Mouse (Mus musculus) forebrain, embryonic 13.5 days (tissue): ENCODE measurements around the gene Utp4. TPM values are rescaled to one million over a fixed set of nuclear protein-coding genes. Genes with fewer than 3 reads are reported as not detected.
A peak's percentile ranks its signal among the peaks of the same experiment; 100 is the strongest.
"Not testable (repeated sequence)": the region's sequence is repeated elsewhere in the genome, so short reads cannot be mapped to it uniquely, and the experiment has no call there.

Source experiments
- ATAC-seq: fragments of 200-750 bp; cut with Nextera tagmentation; 2 replicates; pipeline ENCODE4 v1.8.0; 2017
- H3K27ac ChIP-seq: fragments of 300-500 bp; sonication (generic); 2 replicates; pipeline ENCODE4 v1.5.1; 2015; ENCODE audit warnings: inconsistent platforms, mild to moderate bottlenecking, moderate library complexity
- H3K27me3 ChIP-seq: fragments of 300-500 bp; sonication (generic); 2 replicates; pipeline ENCODE4 v1.6.1; 2015; ENCODE audit warnings: mild to moderate bottlenecking, inconsistent platforms
- H3K36me3 ChIP-seq: fragments of 300-500 bp; sonication (generic); 2 replicates; pipeline ENCODE4 v1.6.1; 2015; ENCODE audit warnings: mild to moderate bottlenecking, inconsistent platforms; ENCODE audit not compliant: poor library complexity, severe bottlenecking
- H3K4me1 ChIP-seq: fragments of 300-500 bp; sonication (generic); 2 replicates; pipeline ENCODE4 v1.6.1; 2015; ENCODE audit warnings: inconsistent platforms
- H3K4me2 ChIP-seq: fragments of 300-500 bp; sonication (generic); 2 replicates; pipeline ENCODE4 v1.6.1; 2015; ENCODE audit warnings: inconsistent platforms, mild to moderate bottlenecking, moderate library complexity
- H3K4me3 ChIP-seq: fragments of 300-500 bp; sonication (generic); 2 replicates; pipeline ENCODE4 v1.5.1; 2015; ENCODE audit warnings: mild to moderate bottlenecking, inconsistent platforms
- H3K9ac ChIP-seq: fragments of 300-500 bp; sonication (generic); 2 replicates; pipeline ENCODE4 v1.6.1; 2015; ENCODE audit warnings: mild to moderate bottlenecking, inconsistent platforms
- H3K9me3 ChIP-seq: fragments of 300-500 bp; sonication (generic); replicated peaks from 2 replicates; pipeline ENCODE4 v1.6.1; 2016; ENCODE audit warnings: inconsistent platforms
- WGBS: fragments of 180-500 bp; shearing (Covaris S2); methylation state at CpG from one replicate; pipeline ENCODE4 v1.1.7; 2015; 5-methylcytosine and 5-hydroxymethylcytosine counted together
- polyA plus RNA-seq: library from polyadenylated mRNA; unstranded; fragments of >200 nt; fragmentation: Nextera tagmentation; extraction: Ambion mirVana; gene quantifications from 2 replicates; pipeline ENCODE4 v1.2.1, GENCODE M21; 2015

The Utp4 gene
- polyA plus RNA-seq, 1 experiment from 2014 or later = 49.4 TPM

DNA sequence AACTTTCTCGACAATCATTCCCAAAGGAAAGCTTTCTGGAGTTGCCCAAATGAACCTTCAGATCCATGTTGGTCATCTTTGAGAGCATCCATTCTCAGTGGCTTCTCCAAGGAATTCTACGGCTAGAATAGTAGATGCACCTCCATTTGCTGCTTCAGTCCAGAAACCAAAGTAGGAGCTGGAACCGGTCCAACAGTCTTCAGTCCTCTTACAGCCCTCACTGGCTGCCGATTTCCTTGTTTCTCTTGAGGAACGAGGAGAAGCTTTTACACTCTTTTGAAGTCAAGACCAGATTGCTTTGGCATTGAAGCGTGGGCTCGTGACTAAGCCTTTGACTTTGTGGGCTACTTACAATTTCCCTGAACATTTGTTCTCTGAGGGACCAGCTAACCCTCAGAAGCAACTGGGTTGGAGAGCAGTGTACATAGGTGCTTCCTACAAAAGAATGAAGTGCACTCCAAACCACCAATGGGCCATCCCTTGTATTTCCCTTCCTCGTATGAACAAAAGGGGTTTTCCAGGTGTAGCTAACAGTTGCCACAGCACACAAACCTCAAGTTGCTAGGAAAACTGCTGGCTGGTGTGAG is 13.2 kb upstream of the Utp4 start:
- no peak for ATAC-seq
- H3K27ac ChIP-seq = no peak overlapping the region
- no peaks in the 10 kb centered on the region for H3K4me1 ChIP-seq
- WGBS = 90% methylated on average over 8 of the region's 8 CpGs
- H3K9me3 ChIP-seq = no peaks in the 10 kb centered on the region
- H3K9ac ChIP-seq = no peak overlapping the region
- H3K36me3 ChIP-seq = peaks cover 87% of the 10 kb centered on the region
- no peak overlapping the region for H3K4me2 ChIP-seq
- H3K27me3 ChIP-seq = no peaks in the 10 kb centered on the region
- no peak overlapping the region for H3K4me3 ChIP-seq

GRCm38 (mm10) chr8:106884094-106884493 is 9.3 kb upstream of the Utp4 start:
- peaks cover 76% of the 10 kb centered on the region for H3K36me3 ChIP-seq
- 93% methylated on average over 11 of the region's 11 CpGs for WGBS
- H3K9ac ChIP-seq, H3K27me3 ChIP-seq, ATAC-seq, H3K4me2 ChIP-seq, H3K4me1 ChIP-seq, H3K27ac ChIP-seq, H3K9me3 ChIP-seq, H3K4me3 ChIP-seq: not testable (repeated sequence)

GRCm38 (mm10) chr8:106884826-106885400 is 8.5 kb upstream of the Utp4 start:
- H3K9me3 ChIP-seq, H3K4me2 ChIP-seq, H3K9ac ChIP-seq, H3K27me3 ChIP-seq, H3K4me1 ChIP-seq, H3K4me3 ChIP-seq, H3K27ac ChIP-seq, ATAC-seq: not testable (repeated sequence)
- 90% methylated on average over 4 of the region's 4 CpGs for WGBS
- H3K36me3 ChIP-seq = peaks cover 68% of the 10 kb centered on the region

- H3K9me3 ChIP-seq = no peaks in the 10 kb centered on the region
Observed at GRCm38 (mm10) chr8:106887336-106888189, 5.9 kb upstream of the Utp4 start.

GRCm38 (mm10) chr8:106888803-106889202 is 4.6 kb upstream of the Utp4 start:
- Histone ChIP-seq H3K36me3 (peaks cover 31% of the 10 kb centered on the region), H3K9ac (no peak overlapping the region), H3K4me2 (no peak overlapping the region), H3K4me3 (no peak overlapping the region), H3K4me1 (peaks cover 15% of the 10 kb centered on the region), H3K27me3 (no peaks in the 10 kb centered on the region), H3K9me3 (no peaks in the 10 kb centered on the region), H3K27ac (no peak overlapping the region)
- 92% methylated on average over 3 of the region's 3 CpGs for WGBS
- no peak for ATAC-seq

More at GRCm38 (mm10) chr8:106887336-106888189, 5.9 kb upstream of the Utp4 start:
- no peaks in the 10 kb centered on the region for H3K27me3 ChIP-seq
- peaks cover 42% of the 10 kb centered on the region for H3K36me3 ChIP-seq
- no peak overlapping the region for H3K4me3 ChIP-seq
- no peak overlapping the region for H3K4me2 ChIP-seq
- H3K4me1 ChIP-seq = peaks cover 15% of the 10 kb centered on the region
- 47% methylated on average over 5 of the region's 5 CpGs for WGBS
- ATAC-seq = peak; percentile 85
- H3K27ac ChIP-seq = no peak overlapping the region
- H3K9ac ChIP-seq = no peak overlapping the region

DNA sequence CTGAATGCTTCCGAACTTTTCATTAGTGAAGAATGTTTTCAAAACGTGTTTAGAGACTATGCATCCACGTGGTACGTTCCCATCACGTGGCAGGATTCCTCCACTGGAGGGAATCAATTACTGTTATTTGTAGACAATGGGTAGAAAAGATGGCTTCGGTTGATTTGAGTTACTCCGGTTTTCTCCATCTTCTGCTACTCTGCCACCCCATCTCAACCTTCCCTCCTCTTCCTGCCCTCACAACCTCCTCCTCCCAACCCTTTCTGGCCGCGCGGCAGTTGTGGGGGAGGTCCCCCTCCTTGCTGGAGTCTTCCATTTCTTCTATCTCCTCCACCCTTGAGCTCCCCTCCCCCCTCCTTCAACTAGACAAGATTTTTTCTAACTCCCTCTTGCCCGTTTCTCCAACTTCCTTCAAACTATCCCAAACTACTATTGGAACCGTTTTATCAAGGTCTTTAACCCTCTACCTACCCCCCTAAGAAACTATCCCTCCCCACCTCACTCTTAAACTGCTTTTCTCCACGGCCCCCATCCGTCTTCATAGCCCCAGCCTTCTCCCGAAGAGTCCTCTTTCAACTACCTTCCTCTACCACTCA is 1.1 kb upstream of the Utp4 start:
- peak overlapping the region; percentile 95 for H3K27ac ChIP-seq
- no peak for ATAC-seq
- H3K9me3 ChIP-seq = no peaks in the 10 kb centered on the region
- H3K36me3 ChIP-seq = peaks cover 12% of the 10 kb centered on the region; the same call in 1 of the 2 replicates
- H3K4me3 ChIP-seq = peak overlapping the region; percentile 97
- no peaks in the 10 kb centered on the region for H3K27me3 ChIP-seq
- peak overlapping the region; percentile 97 for H3K9ac ChIP-seq
- WGBS = under 1% methylated on average over 15 of the region's 15 CpGs
- H3K4me2 ChIP-seq = peak overlapping the region; percentile 80
- H3K4me1 ChIP-seq = peaks cover 23% of the 10 kb centered on the region

DNA sequence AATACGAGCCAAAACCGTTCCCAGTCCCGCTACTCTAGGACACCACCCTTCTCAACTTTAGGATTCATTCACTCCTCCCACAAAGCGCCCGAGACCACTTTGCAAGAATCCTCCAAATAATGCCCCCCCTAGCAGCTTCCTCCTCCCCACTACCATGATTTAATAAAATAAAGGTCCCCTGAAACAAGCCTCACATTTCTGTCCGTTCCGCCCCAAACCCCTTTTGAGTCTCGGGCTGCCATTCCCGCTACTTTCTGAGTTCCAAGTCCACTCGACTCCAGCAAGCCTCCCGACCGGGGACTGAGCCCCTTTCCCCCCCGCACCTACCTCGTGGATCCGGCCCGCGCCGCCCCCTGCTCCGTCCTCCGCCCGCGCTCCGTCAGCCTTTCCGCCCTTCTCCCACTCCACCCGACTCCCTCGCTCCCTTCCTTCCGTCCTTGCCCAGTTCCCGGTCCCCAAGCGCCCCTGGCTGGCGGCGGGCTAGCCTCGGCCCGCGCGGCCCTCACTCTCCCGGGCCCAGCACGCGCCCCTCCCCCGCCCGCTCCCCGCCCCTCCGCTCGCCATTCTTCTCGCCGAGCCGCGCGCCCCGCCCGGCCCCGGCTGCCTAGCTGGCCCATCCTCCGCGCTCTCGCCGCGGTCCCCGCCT is 507 bp upstream of the Utp4 start:
- H3K27ac ChIP-seq = peak overlapping the region; percentile 95
- peak; percentile 87 for ATAC-seq
- 1% methylated on average over 35 of the region's 57 CpGs for WGBS

GRCm38 (mm10) chr8:106899473-106899872 is 6.0 kb downstream of the Utp4 start:
- no peak for ATAC-seq
- Histone ChIP-seq H3K36me3 (peaks cover 76% of the 10 kb centered on the region), H3K4me3 (no peak overlapping the region), H3K9ac (no peak overlapping the region), H3K27me3 (no peaks in the 10 kb centered on the region), H3K9me3 (no peaks in the 10 kb centered on the region), H3K4me2 (no peak overlapping the region), H3K27ac (no peak overlapping the region), H3K4me1 (peaks cover under 1% of the 10 kb centered on the region)
- WGBS = 96% methylated on average over 5 of the region's 5 CpGs

More for the DNA sequence above, 507 bp upstream of the Utp4 start:
- Histone ChIP-seq H3K9ac (peak overlapping the region; percentile 97), H3K27me3 (no peaks in the 10 kb centered on the region), H3K4me2 (peak overlapping the region; percentile 80), H3K36me3 (peaks cover 16% of the 10 kb centered on the region), H3K4me3 (peak overlapping the region; percentile 97), H3K4me1 (peaks cover 23% of the 10 kb centered on the region), H3K9me3 (no peaks in the 10 kb centered on the region)

GRCm38 (mm10) chr8:106905727-106906480 is 12.5 kb downstream of the Utp4 start:
- ATAC-seq = no peak
- WGBS = 94% methylated on average over 17 of the region's 17 CpGs
- Histone ChIP-seq H3K27me3 (no peaks in the 10 kb centered on the region), H3K4me2 (no peak overlapping the region), H3K9ac (no peak overlapping the region), H3K9me3 (no peaks in the 10 kb centered on the region), H3K36me3 (peaks cover 82% of the 10 kb centered on the region), H3K27ac (no peak overlapping the region), H3K4me3 (no peak overlapping the region), H3K4me1 (no peaks in the 10 kb centered on the region)

GRCm38 (mm10) chr8:106906635-106907034 is 13.2 kb downstream of the Utp4 start:
- Histone ChIP-seq H3K4me1 (no peaks in the 10 kb centered on the region), H3K27ac (no peak overlapping the region), H3K9me3 (no peaks in the 10 kb centered on the region), H3K4me2 (no peak overlapping the region), H3K9ac (no peak overlapping the region), H3K36me3 (peaks cover 83% of the 10 kb centered on the region), H3K4me3 (no peak overlapping the region), H3K27me3 (no peaks in the 10 kb centered on the region)
- no peak for ATAC-seq
- 95% methylated on average over 6 of the region's 6 CpGs for WGBS

GRCm38 (mm10) chr8:106907450-106907849 is 14.0 kb downstream of the Utp4 start:
- Histone ChIP-seq H3K27me3 (no peaks in the 10 kb centered on the region), H3K27ac (no peak overlapping the region), H3K36me3 (peaks cover 83% of the 10 kb centered on the region), H3K9ac (no peak overlapping the region), H3K9me3 (no peaks in the 10 kb centered on the region), H3K4me3 (no peak overlapping the region), H3K4me1 (no peaks in the 10 kb centered on the region), H3K4me2 (no peak overlapping the region)
- 91% methylated on average over 6 of the region's 6 CpGs for WGBS
- no peak for ATAC-seq
